Mouse (Mus musculus): Measurements from ENCODE around the gene Acan. TPM values are rescaled to one million over a fixed set of nuclear protein-coding genes. Genes with fewer than 3 reads are reported as not detected.
A peak's percentile ranks its signal among the peaks of the same experiment; 100 is the strongest.

The Acan gene
- total RNA-seq, 2 experiments from 2014 or later = not detected

DNA sequence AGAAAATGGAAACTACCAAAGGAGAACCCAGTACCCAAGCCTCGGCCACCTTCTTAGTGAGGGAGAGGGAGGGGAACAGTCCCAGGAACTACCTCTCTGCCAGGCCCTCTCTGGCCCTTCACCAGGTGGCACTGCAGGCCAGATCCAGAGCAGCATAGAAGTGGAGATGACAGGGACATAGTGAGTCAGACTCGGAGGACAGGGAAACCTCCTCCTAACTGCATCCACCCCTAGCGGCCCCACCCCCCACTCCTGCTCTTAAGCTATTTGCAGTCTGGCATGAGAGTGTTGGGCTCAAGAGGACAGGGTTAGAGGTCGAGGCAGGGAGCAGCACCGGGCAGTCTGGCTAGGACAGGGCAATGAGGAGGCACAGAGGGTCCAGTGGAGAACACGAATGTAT lies 80.1 kb downstream of the Acan start:
- no peak for ATAC-seq (replicated peaks; ENCODE audit: low FRiP score, low TSS enrichment, poor library complexity, severe bottlenecking)

DNA sequence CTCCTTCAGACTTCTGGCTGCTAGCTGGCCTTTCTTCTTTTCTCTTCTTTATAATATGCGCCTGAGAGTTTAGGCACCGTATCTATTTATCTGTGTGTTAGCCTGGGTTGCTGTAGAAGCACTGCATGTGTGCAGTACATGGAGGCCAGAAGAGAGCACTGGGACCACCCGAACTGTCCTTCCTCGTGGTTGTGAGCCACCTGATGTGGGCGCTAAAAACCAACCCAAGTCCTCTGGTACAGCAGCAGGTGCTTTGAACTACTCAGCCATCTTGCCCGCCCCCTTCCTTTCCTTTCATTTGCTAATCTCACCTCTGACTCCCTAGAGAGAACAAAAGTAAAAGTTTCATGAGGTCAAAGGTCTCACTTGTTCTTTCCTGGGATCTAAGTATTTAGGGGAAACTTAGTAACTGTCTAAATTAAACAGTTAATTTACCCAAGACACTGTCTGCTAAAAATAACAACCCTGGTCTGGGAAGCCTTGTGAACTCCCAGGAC lies 86.1 kb downstream of the Acan start:
- ATAC-seq (replicated peaks; ENCODE audit: low FRiP score, low TSS enrichment, poor library complexity, severe bottlenecking) = no peak

DNA sequence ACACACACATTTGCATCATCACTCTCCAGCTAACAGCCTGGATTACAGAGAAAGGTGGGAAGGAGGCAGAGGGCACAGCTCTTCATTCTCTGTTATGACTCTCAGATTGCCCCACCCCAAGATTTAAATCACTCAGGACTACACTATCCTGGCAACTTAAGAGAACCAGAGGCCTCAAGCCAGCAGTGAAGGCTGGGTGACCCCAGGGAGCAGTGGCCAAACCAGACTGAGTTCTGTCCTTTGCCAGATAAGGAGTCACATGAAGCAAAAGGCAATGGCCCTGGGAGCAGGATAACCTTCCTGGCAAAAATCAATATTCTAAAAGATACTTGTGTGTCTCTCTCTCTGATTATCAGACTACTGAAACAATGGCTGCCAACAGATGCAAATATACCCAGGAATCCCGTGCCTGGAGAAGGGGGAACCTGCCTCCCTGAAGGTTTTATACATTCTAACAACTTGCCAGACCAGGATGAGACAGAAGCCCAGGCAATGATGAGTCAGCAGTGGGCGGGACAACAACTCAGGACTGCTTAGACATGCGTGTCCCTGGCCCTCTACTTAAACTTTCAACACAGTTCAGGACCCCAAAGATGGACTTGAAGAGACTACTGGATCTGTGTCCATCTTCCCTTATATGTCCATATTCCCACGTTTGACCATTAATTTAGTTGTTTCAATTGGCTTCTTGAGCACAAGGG lies 86.8 kb downstream of the Acan start:
- ATAC-seq (replicated peaks; ENCODE audit: low FRiP score, low TSS enrichment, poor library complexity, severe bottlenecking) = no peak

- peak; percentile 71 for ATAC-seq (replicated peaks; ENCODE audit: low FRiP score, low TSS enrichment, poor library complexity, severe bottlenecking)
Measured at GRCm38 (mm10) chr7:79140897-79141296, 87.6 kb downstream of the Acan start.

DNA sequence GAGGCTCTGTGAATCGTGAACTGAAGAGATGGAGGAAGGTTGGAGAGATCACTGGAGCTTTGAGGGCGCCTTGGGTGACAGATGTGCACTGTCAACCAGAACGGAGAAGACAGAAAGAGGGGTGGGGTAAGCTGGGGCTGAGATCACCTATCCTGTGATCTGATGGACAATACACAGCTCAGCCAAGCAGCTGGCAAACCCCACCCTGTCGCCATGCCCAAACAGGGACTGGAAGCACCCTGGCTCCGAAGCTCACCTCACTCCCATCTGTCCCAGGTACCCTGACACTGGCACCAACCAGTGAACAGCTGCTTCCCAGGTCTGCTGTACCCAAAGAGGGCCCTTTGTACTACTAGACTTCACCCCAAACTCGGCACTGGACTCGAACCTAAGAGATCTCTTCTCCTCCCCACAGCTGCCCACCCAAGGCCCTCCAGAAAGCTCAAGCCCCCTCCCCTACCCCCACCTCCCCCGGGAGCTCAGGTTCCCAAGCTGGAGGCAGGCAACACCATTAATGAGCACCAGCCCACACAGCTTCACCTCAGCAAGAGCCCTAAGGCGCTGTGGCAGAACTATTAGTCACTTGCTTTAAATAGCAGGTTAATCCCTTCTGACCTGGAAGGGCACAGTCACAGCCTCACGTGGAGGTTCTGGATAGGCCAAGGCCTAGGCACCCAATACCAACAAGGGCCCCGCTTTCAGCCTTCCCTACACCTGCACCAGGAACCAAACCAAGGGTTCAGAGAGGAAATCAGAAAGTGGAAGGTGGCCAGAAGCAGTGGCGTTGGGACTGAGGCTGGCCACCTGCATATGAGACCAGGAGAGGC lies 93.9 kb downstream of the Acan start:
- ATAC-seq (replicated peaks; ENCODE audit: low FRiP score, low TSS enrichment, poor library complexity, severe bottlenecking) = no peak

DNA sequence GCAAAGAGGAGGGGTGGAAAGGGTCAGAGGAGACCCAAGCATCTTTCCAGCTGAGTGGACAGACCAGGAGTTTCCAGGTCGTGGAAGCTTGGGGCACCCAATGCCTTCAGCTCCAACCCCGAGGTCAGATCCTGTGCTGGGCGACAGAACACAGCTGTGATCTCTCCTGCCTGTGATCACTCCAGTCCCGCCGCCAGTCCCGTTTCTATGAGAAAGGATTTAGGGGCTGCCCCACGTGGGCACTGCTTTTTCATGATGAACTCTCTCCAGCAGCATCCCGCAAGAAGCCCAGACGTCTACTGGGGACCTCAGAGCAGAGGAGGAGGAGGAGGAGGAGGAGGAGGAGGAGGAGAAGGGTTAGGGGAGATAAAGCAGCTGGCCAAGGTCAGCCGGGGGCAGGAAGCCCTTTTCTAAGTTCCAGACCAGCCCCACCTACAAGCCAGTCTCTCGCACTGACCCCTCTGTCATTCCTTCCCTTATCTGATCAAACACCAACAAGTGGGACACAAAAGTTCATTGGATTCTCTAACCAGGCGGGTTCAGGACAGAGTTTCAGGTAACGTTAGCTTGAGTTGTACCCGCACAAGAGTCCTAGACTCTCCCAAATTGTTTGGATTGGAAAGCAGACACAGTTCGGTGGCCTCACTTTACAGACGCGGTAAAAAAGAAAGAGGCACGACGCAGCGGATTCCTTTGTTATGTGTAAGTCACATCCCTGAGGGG lies 94.8 kb downstream of the Acan start:
- ATAC-seq (replicated peaks; ENCODE audit: low FRiP score, low TSS enrichment, poor library complexity, severe bottlenecking) = no peak

DNA sequence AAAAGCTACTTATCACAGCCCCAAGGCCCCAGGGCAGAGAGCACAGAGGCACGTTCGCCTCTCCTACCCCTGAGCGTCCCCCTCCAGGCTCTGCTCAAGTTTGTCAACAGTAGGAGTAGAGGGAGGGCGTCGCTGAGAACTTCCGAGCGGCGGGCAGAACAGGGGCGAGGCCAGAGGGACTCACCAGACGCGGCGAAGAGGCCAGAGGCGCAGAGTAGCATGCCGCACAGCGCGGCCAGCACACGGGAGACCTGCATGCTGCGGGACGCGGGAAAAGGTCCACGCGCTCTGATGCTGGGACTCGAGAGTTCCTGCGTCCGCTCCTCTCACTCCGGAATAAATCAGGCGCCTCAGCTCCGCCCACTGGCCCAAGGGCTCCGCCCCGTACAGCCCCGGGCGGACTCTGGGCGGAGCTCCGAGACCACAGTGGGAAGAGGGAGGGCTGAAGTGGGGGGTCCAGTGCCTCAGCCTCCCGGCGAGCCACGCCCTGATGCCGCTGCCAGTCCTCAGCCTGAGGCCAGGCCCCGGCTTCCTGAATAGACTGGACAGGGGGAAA lies 95.5 kb downstream of the Acan start, which contains the start of gene Mfge8:
Gene Mfge8 (minus strand): TSS at position 350 of the 556 bp plus-strand sequence.
- peak; percentile 92 for ATAC-seq (replicated peaks; ENCODE audit: low FRiP score, low TSS enrichment, poor library complexity, severe bottlenecking)

DNA sequence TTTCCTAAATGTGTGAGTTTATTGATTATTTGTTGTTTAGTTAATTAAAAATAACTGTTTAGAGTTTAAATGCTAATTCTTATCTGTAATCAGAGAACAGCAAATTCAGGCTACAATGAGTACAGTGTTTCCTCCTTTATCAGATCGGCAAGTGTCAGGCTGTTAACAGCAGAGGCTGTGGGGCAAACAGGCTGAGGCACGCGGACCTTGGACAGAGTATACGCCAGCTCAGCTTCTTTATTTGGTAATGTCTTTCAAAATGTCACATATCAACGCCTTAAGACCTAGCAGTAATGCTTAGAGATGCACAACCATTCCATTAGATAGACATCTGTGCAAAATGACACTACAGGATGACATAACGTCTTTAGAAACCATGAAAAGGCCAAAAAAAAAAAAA lies 96.2 kb downstream of the Acan start:
- ATAC-seq (replicated peaks; ENCODE audit: low FRiP score, low TSS enrichment, poor library complexity, severe bottlenecking) = 0 out of 2 replicates have a peak, but pooled peaks have one; percentile 8

GRCm38 (mm10) chr7:79159406-79159805 lies 106.1 kb downstream of the Acan start:
- no peak for ATAC-seq (replicated peaks; ENCODE audit: low FRiP score, low TSS enrichment, poor library complexity, severe bottlenecking)

Other genes with a start within 250 kb of the Acan start
- 29.3 and 29.4 TPM in 2 replicates for gene Det1, start 206.2 kb upstream of the Acan start, total RNA-seq (2014; fragmentation: Nextera tagmentation)
- 13.8 and 27.0 TPM in 2 replicates for gene Det1, start 206.2 kb upstream of the Acan start, total RNA-seq (2017)
- 77.3 and 78.2 TPM in 2 replicates for gene Aen, start 157.6 kb upstream of the Acan start, total RNA-seq (2014; fragmentation: Nextera tagmentation)
- 52.6 and 81.7 TPM in 2 replicates for gene Aen, start 157.6 kb upstream of the Acan start, total RNA-seq (2017)
- gene Isg20, start 140.1 kb upstream of the Acan start, total RNA-seq (2014; fragmentation: Nextera tagmentation) = 140 and 149 TPM in 2 replicates
- gene Isg20, start 140.1 kb upstream of the Acan start, total RNA-seq (2017) = 46.2 and 54.5 TPM in 2 replicates
- gene Hapln3, start 77.5 kb downstream of the Acan start, total RNA-seq (2014; fragmentation: Nextera tagmentation) = not detected in 2 replicates
- gene Hapln3, start 77.5 kb downstream of the Acan start, total RNA-seq (2017) = not detected in 2 replicates
- 5.3 and 13.3 TPM in 2 replicates for gene Mfge8, start 95.6 kb downstream of the Acan start, total RNA-seq (2014; fragmentation: Nextera tagmentation)
- gene Mfge8, start 95.6 kb downstream of the Acan start, total RNA-seq (2017) = 6.2 and 9.7 TPM in 2 replicates
- 23.6 and 25.4 TPM in 2 replicates for gene Abhd2, start 219.7 kb downstream of the Acan start, total RNA-seq (2014; fragmentation: Nextera tagmentation)
- 13.0 and 13.9 TPM in 2 replicates for gene Abhd2, start 219.7 kb downstream of the Acan start, total RNA-seq (2017)

Measured in megakaryocyte-erythroid progenitor cell, adult 5-6 weeks (primary cell).